Mouse (Mus musculus) liver, embryonic 14.5 days (tissue): ENCODE measurements around the gene Vps35l.

Experiments
- CTCF ChIP-seq: IDR thresholded peaks from 2 replicates; pipeline ENCODE4 v1.5.1; 2016; ENCODE audit warnings: antibody characterized with exemption, low read depth, control low read depth
- EP300 ChIP-seq: IDR thresholded peaks from 2 replicates; pipeline ENCODE4 v1.6.1; 2016; ENCODE audit warnings: antibody characterized with exemption, low read depth

- TF ChIP-seq CTCF (no peak), EP300 (no peak)
These were observed 19.3 kb downstream of the Vps35l start for GRCm38 (mm10) chr7:118759372-118759771.
